ENCODE assay signal across 9 mouse cellular contexts in the genomic region with DNA sequence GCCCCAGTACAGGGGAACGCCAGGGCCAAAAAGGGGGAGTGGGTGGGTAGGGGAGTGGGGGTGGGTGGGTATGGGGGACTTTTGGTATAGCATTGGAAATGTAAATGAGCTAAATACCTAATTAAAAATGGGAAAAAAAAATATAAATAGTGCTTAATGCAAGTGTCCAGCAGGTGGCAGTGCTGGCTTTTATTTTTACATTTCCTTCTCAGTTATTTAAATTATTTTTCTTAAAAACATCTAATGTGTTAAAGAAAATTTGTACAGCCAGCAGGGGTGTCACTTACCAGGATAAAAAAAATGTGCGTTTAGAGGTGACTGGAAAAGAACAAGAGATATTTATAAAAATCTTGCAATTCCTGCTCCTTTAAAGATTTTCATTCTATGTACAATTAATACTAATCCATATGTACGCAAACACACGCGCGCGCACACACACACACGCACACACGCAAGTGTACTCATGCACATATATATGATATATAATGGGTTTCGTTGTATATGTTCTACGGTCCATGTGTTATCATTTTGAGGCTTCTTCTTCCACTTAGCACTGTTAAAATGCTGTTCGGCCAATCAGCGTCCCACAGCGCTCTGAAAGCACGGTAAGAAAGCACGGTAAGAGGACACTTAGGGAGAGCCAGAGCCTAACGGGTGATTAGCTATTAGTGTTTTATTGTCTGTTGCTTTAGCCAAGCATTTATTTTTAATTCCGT.
A peak's percentile ranks its signal among the peaks of the same experiment; 100 is the strongest.
DNase-seq lines count a peak whose midpoint lies in the region; ATAC-seq and TF ChIP-seq lines count a peak whose summit lies in the region.
"Had no signal": no experiment of that assay in that cellular context is flagged by ENCODE, and none has a peak within 500 bp of the region (broad histone marks: within the 10 kb centered on the region; RNA-seq: fewer than 3 reads in every experiment).

No protein-coding gene starts in this region.

- CTCF ChIA-PET in Patski (lab: Charles Lee): interaction anchor here (1.4 kb wide), 1 partner anchor 99 kb away, joined by 3 read pairs; no protein-coding TSS in a partner anchor

- intact Hi-C loops in left cerebral cortex, postnatal 14 days (cut with DNase I): loop anchor here (5.0 to 10.0 kb wide), 2 partner anchors 533 to 680 kb away; no protein-coding TSS in a partner anchor
- intact Hi-C loops in left cerebral cortex, postnatal 10 days (cut with DNase I): loop anchor here (5.0 to 10.0 kb wide), 3 partner anchors 460 to 680 kb away; no protein-coding TSS in a partner anchor

- no peak for ATAC-seq in Patski

- peaks cover 36% of the 10 kb centered on the region for H3K27me3 ChIP-seq in Patski
- H3K27me3 ChIP-seq: embryonic facial prominence, embryonic 12.5 days had no signal

- peak; percentile 37 for TF ChIP-seq CTCF in Patski (IDR thresholded peaks at IDR 0.05)

- DNase-seq in cerebellum, postnatal 14 days: peak; percentile 56 to 63
- DNase-seq in cerebellum, adult 11-12 months: no peak
- DNase-seq in left cerebral cortex, postnatal 14 days (ENCODE audit: low spot score in 2 of 2): peak; percentile 35 to 55
- DNase-seq in left cerebral cortex, postnatal 10 days (ENCODE audit: extremely low spot score in 1 of 2, low spot score in 2 of 2): no peak
- DNase-seq in Patski (ENCODE audit: low read depth, low spot score): no peak
- DNase-seq in induced T-regulatory cell, adult 2 months (ENCODE audit: low read depth): peak; percentile 8
- no peak for DNase-seq in adrenal gland, postnatal 25 days
- no peak for DNase-seq in adrenal gland, adult 2 months

- POLR2A ChIA-PET in Patski (lab: Charles Lee): no interaction called here

- in situ Hi-C loops in Patski (cut with MboI; ENCODE audit: low pct_unique_long_range_greater_than_20kb): loop anchor here (5.0 to 25.0 kb wide), 3 partner anchors 448 to 683 kb away; no protein-coding TSS in a partner anchor

Comparison
In these comparisons a context has a peak if more than half of its experiments do, and no peak if none do; other contexts are left out.
1. DNase-seq: peak in cerebellum, postnatal 14 days (2 of 2), left cerebral cortex, postnatal 14 days (2 of 2) and induced T-regulatory cell, adult 2 months (single experiment); none in cerebellum, adult 11-12 months (single experiment), left cerebral cortex, postnatal 10 days (0 of 2), Patski (single experiment), adrenal gland, postnatal 25 days (single experiment) and adrenal gland, adult 2 months (single experiment).